Mouse (Mus musculus): ENCODE results near the gene Usp35.

DNA sequence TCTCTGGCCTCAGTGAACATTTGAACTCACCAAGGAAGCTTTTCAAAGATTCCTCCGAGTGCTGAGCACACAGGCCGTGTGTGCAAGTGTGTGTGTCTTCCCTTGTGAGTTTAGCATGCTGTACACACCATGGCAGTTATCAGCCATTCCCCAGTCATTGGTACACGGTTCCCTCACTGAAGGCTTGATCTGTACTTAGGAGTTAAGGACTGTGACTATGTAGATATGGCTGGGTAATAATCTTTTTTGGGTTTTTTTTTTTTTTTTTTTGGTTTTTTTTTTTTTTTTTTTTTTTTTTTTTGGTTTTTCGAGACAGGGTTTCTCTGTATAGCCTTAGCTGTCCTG, 15.0 kb upstream of the Usp35 start:
- no peak for TF ChIP-seq CTCF (IDR thresholded peaks at IDR 0.05; ENCODE audit: borderline replicate concordance, extremely low read depth, insufficient read depth, insufficient read length)
- TF ChIP-seq POLR2A (IDR thresholded peaks at IDR 0.05; ENCODE audit: borderline replicate concordance, extremely low read depth, insufficient read depth, insufficient read length, poor library complexity, severe bottlenecking): no peak
